Mouse (Mus musculus) liver, embryonic 13.5 days (tissue): ENCODE data around the gene Spem2. TPM values are rescaled to one million over a fixed set of nuclear protein-coding genes. Genes with fewer than 3 reads are reported as not detected.

Experiments
- ATAC-seq: fragments of 200-750 bp; cut with Nextera tagmentation; 2 replicates; pipeline ENCODE4 v1.8.0; 2017; ENCODE audit warnings: low read depth, mild to moderate bottlenecking, moderate number of reproducible peaks, moderate library complexity
- DNase-seq: peaks from one replicate; pipeline ENCODE4 v3.0.0; 2022
- H3K27ac ChIP-seq: fragments of 300-500 bp; sonication (generic); 2 replicates; pipeline ENCODE4 v1.5.1; 2015; ENCODE audit warnings: moderate library complexity, mild to moderate bottlenecking, inconsistent platforms
- H3K27me3 ChIP-seq: fragments of 300-500 bp; sonication (generic); 2 replicates; pipeline ENCODE4 v1.6.1; 2015; ENCODE audit warnings: mild to moderate bottlenecking, inconsistent platforms
- H3K36me3 ChIP-seq: fragments of 300-500 bp; sonication (generic); 2 replicates; pipeline ENCODE4 v1.6.1; 2015; ENCODE audit warnings: mild to moderate bottlenecking, inconsistent platforms
- H3K4me1 ChIP-seq: fragments of 300-500 bp; sonication (generic); replicated peaks from 2 replicates; pipeline ENCODE4 v1.6.1; 2015; ENCODE audit warnings: inconsistent platforms
- H3K4me2 ChIP-seq: fragments of 300-500 bp; sonication (generic); 2 replicates; pipeline ENCODE4 v1.6.1; 2015; ENCODE audit warnings: inconsistent platforms, mild to moderate bottlenecking, moderate library complexity
- H3K4me3 ChIP-seq: fragments of 300-500 bp; sonication (generic); replicated peaks from 2 replicates; pipeline ENCODE4 v1.5.1; 2015; ENCODE audit warnings: mild to moderate bottlenecking, inconsistent platforms
- H3K9ac ChIP-seq: fragments of 300-500 bp; sonication (generic); 2 replicates; pipeline ENCODE4 v1.6.1; 2015; ENCODE audit warnings: mild to moderate bottlenecking, inconsistent platforms
- H3K9me3 ChIP-seq: fragments of 300-500 bp; sonication (generic); replicated peaks from 2 replicates; pipeline ENCODE4 v1.6.1; 2016; ENCODE audit warnings: inconsistent platforms
- WGBS: fragments of 180-500 bp; shearing (Covaris S2); methylation state at CpG from one replicate; pipeline ENCODE4 v1.1.7; 2015; ENCODE audit not compliant: insufficient replicate concordance; 5-methylcytosine and 5-hydroxymethylcytosine counted together
- polyA plus RNA-seq: library from polyadenylated mRNA; unstranded; fragments of >200 nt; fragmentation: Nextera tagmentation; extraction: Ambion mirVana; gene quantifications from 2 replicates; pipeline ENCODE4 v1.2.1, GENCODE M21; 2015

Spem2 gene
- polyA plus RNA-seq, 1 experiment from 2014 or later: not detected

- Histone ChIP-seq H3K9ac (peak overlapping the region; percentile 19; the same call in 1 of the 2 replicates), H3K27ac (peak overlapping the region; percentile 99), H3K4me3 (no peak overlapping the region), H3K27me3 (no peaks in the 10 kb centered on the region), H3K9me3 (no peaks in the 10 kb centered on the region), H3K36me3 (peaks cover 51% of the 10 kb centered on the region), H3K4me1 (peaks cover 87% of the 10 kb centered on the region), H3K4me2 (no peak overlapping the region)
- no peak for ATAC-seq
- DNase-seq: no peak
- 72% methylated on average over 9 of the region's 9 CpGs for WGBS
Measured at GRCm38 (mm10) chr11:69849128-69849527, 30.9 kb upstream of the Spem2 start.

GRCm38 (mm10) chr11:69848021-69848420 lies 29.8 kb upstream of the Spem2 start:
- H3K27ac ChIP-seq: peak overlapping the region; percentile 99
- peaks cover 51% of the 10 kb centered on the region for H3K36me3 ChIP-seq
- no peaks in the 10 kb centered on the region for H3K27me3 ChIP-seq
- H3K9me3 ChIP-seq: no peaks in the 10 kb centered on the region
- WGBS: 93% methylated on average over 6 of the region's 6 CpGs
- H3K4me2 ChIP-seq: peak overlapping the region; percentile 94
- ATAC-seq (no peak), DNase-seq (no peak)
- H3K4me3 ChIP-seq: peak overlapping the region; percentile 79
- H3K4me1 ChIP-seq: peaks cover 86% of the 10 kb centered on the region
- peak overlapping the region; percentile 90 for H3K9ac ChIP-seq

- 13% methylated on average over 37 of the region's 37 CpGs for WGBS
- Histone ChIP-seq H3K4me3 (peak overlapping the region; percentile 79), H3K4me2 (peak overlapping the region; percentile 94), H3K9ac (peak overlapping the region; percentile 90), H3K36me3 (peaks cover 43% of the 10 kb centered on the region), H3K27ac (peak overlapping the region; percentile 99), H3K9me3 (no peaks in the 10 kb centered on the region), H3K27me3 (no peaks in the 10 kb centered on the region), H3K4me1 (peaks cover 81% of the 10 kb centered on the region)
- ATAC-seq: peak; percentile 66
- DNase-seq: peak; percentile 65
Measured at GRCm38 (mm10) chr11:69846738-69847688, 28.7 kb upstream of the Spem2 start.

- DNase-seq: peak; percentile 88
- Histone ChIP-seq H3K4me2 (peak within 1 kb of the TSS; percentile 94), H3K9ac (peak within 1 kb of the TSS; percentile 90), H3K27ac (peak within 1 kb of the TSS; percentile 99), H3K27me3 (no peaks in the 10 kb centered on the region), H3K4me3 (peak within 1 kb of the TSS; percentile 79), H3K36me3 (peaks cover 36% of the 10 kb centered on the region), H3K4me1 (peaks cover 74% of the 10 kb centered on the region), H3K9me3 (no peaks in the 10 kb centered on the region)
- ATAC-seq: peak; percentile 89
- WGBS: 0% methylated on average over 38 of the region's 38 CpGs
Measured at GRCm38 (mm10) chr11:69846198-69846680, 28.0 kb upstream of the Spem2 start, which contains the start of gene Plscr3. Gene Plscr3 (plus strand): TSS chr11:69846376.

- Histone ChIP-seq H3K4me2 (peak overlapping the region; percentile 95), H3K9me3 (no peaks in the 10 kb centered on the region), H3K4me3 (peak overlapping the region; percentile 70), H3K9ac (peak overlapping the region; percentile 80), H3K4me1 (peaks cover 63% of the 10 kb centered on the region), H3K27me3 (peaks cover 41% of the 10 kb centered on the region), H3K27ac (peak overlapping the region; percentile 85), H3K36me3 (0 out of 2 replicates have a peak, but pooled peaks cover 3% of the 10 kb centered on the region)
- DNase-seq: no peak
- 2% methylated on average over 7 of the region's 7 CpGs for WGBS
- peak; percentile 2; the same call in 1 of the 2 replicates for ATAC-seq
Measured at GRCm38 (mm10) chr11:69838714-69839104, 20.4 kb upstream of the Spem2 start.

GRCm38 (mm10) chr11:69837952-69838713 lies 19.9 kb upstream of the Spem2 start, which contains the start of gene Tmem256:
Gene Tmem256 (plus strand): TSS chr11:69838514.
- H3K4me2 ChIP-seq: peak within 1 kb of the TSS; percentile 95
- no peaks in the 10 kb centered on the region for H3K9me3 ChIP-seq
- ATAC-seq (peak; percentile 89), DNase-seq (peak; percentile 96)
- peak within 1 kb of the TSS; percentile 70 for H3K4me3 ChIP-seq
- H3K4me1 ChIP-seq: peaks cover 65% of the 10 kb centered on the region
- peak within 1 kb of the TSS; percentile 85 for H3K27ac ChIP-seq
- H3K36me3 ChIP-seq: 0 out of 2 replicates have a peak, but pooled peaks cover 3% of the 10 kb centered on the region
- under 1% methylated on average over 34 of the region's 34 CpGs for WGBS
- H3K9ac ChIP-seq: peak within 1 kb of the TSS; percentile 80
- peaks cover 46% of the 10 kb centered on the region for H3K27me3 ChIP-seq

GRCm38 (mm10) chr11:69837604-69837951 lies 19.3 kb upstream of the Spem2 start, which contains the start of gene Nlgn2:
Gene Nlgn2 (minus strand): TSS chr11:69837784.
- H3K4me3 ChIP-seq: peak within 1 kb of the TSS; percentile 70
- under 1% methylated on average over 32 of the region's 32 CpGs for WGBS
- H3K4me1 ChIP-seq: peaks cover 59% of the 10 kb centered on the region
- H3K9me3 ChIP-seq: no peaks in the 10 kb centered on the region
- ATAC-seq (peak; percentile 35), DNase-seq (no peak)
- H3K9ac ChIP-seq: peak within 1 kb of the TSS; percentile 80
- peaks cover 52% of the 10 kb centered on the region for H3K27me3 ChIP-seq
- peak within 1 kb of the TSS; percentile 95 for H3K4me2 ChIP-seq
- H3K36me3 ChIP-seq: 0 out of 2 replicates have a peak, but pooled peaks cover 3% of the 10 kb centered on the region
- H3K27ac ChIP-seq: peak within 1 kb of the TSS; percentile 85

- DNase-seq: no peak
- WGBS: 2% methylated on average over 50 of the region's 52 CpGs
- H3K27ac ChIP-seq: peak overlapping the region; percentile 55
- H3K4me2 ChIP-seq: peak overlapping the region; percentile 95
- H3K9me3 ChIP-seq: no peaks in the 10 kb centered on the region
- H3K27me3 ChIP-seq: peaks cover 58% of the 10 kb centered on the region
- H3K4me1 ChIP-seq: peaks cover 58% of the 10 kb centered on the region
- 0 out of 2 replicates have a peak, but pooled peaks cover 3% of the 10 kb centered on the region for H3K36me3 ChIP-seq
- H3K4me3 ChIP-seq: peak overlapping the region; percentile 70
- peak overlapping the region; percentile 72 for H3K9ac ChIP-seq
- no peak for ATAC-seq
Measured at GRCm38 (mm10) chr11:69836703-69837576, 18.7 kb upstream of the Spem2 start.

GRCm38 (mm10) chr11:69835966-69836335 lies 17.7 kb upstream of the Spem2 start:
- Histone ChIP-seq H3K4me2 (peak overlapping the region; percentile 95), H3K9me3 (no peaks in the 10 kb centered on the region), H3K27me3 (peaks cover 58% of the 10 kb centered on the region), H3K4me1 (peaks cover 65% of the 10 kb centered on the region), H3K9ac (no peak overlapping the region), H3K4me3 (no peak overlapping the region; the same call in 1 of the 2 replicates), H3K36me3 (0 out of 2 replicates have a peak, but pooled peaks cover 3% of the 10 kb centered on the region), H3K27ac (no peak overlapping the region)
- ATAC-seq (no peak), DNase-seq (no peak)
- 17% methylated on average over 4 of the region's 4 CpGs for WGBS

- DNase-seq (no peak), ATAC-seq (no peak)
- WGBS: 15% methylated on average over 9 of the region's 9 CpGs
- no peak overlapping the region for H3K27ac ChIP-seq
- H3K36me3 ChIP-seq: 0 out of 2 replicates have a peak, but pooled peaks cover 3% of the 10 kb centered on the region
- peaks cover 65% of the 10 kb centered on the region for H3K4me1 ChIP-seq
- no peaks in the 10 kb centered on the region for H3K9me3 ChIP-seq
- peak overlapping the region; percentile 95; the same call in 1 of the 2 replicates for H3K4me2 ChIP-seq
- no peak overlapping the region; the same call in 1 of the 2 replicates for H3K4me3 ChIP-seq
- peaks cover 58% of the 10 kb centered on the region for H3K27me3 ChIP-seq
- H3K9ac ChIP-seq: no peak overlapping the region
Measured at GRCm38 (mm10) chr11:69835326-69835965, 17.2 kb upstream of the Spem2 start.
